Mouse (Mus musculus) adrenal gland, postnatal 14 days (tissue): ENCODE measurements at regions not wholly inside any gene's neighbourhood (a gene's known extent, or its start where the extent isn't known, plus 50 kb on each side); places are given as distances from the start of the nearest gene placed in this dataset.

Source experiments
- DNase-seq: peaks from one replicate; pipeline ENCODE4 v3.0.0; 2021; ENCODE audit warnings: mixed read lengths

GRCm38 (mm10) chr4:95154377-95154776 lies 102.4 kb upstream of the Jun start:
- DNase-seq = no peak

DNA sequence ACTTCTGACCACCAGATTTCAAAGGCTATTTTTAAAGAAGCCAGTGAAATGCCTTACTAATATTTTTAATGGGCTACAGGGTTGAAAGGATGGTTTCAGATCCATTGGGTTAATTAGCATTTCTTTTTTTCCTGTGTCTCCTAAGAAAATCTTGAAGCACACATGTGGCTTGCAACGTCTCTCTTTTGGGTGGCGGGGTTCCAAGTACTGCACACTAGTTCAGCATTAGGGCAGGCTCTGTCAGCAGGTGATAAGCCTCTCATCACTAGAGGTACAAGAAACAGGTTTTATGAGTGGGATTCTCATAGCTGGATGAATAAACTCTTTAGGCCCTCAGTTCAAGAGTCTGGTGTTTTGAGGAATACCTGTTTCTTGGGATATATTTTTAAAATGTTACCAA lies 103.2 kb upstream of the Jun start:
- no peak for DNase-seq

- DNase-seq = no peak
Measured at GRCm38 (mm10) chr4:95155796-95156195, 103.8 kb upstream of the Jun start.

GRCm38 (mm10) chr4:95156451-95157271 lies 104.6 kb upstream of the Jun start:
- peak; percentile 74 for DNase-seq

DNA sequence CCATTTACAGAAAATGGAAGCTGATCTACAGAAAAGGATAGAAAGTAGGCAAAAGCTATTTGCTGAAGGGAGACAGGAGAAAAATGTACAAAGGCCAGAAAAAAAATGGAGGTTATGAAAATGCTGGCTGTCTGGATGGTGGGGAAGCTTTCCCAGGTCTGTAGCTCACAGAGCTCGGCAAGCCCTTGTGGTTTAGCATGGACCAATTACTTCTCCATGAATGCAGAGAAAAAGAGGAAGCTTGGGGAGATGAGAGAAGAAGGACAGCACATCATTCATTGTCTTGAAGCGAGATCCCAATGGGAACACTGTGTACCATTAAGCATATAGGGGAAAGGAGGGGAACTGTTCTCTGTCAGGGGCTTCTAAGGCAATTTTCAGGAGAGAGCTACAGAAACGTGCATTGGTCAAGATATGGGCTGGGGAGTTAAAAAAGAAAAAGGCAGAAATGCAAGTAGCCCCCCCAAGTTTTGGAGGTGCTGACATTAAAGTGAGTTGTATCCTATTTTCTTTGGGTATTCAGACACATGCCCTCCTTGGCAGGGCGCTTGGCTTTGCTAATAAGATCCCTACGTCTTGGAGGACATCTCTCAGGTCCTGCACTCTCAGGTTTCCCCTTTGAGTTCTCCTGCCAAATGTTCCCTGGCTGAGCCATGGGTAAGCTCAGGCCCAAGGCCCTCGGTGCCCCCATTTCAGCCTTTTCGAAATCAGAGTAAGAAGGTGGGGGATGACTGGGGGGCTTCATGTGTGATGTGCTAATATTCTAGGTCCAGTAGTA lies 105.8 kb upstream of the Jun start:
- DNase-seq = no peak

- no peak for DNase-seq
Measured at GRCm38 (mm10) chr4:95158632-95159424, 106.8 kb upstream of the Jun start.

DNA sequence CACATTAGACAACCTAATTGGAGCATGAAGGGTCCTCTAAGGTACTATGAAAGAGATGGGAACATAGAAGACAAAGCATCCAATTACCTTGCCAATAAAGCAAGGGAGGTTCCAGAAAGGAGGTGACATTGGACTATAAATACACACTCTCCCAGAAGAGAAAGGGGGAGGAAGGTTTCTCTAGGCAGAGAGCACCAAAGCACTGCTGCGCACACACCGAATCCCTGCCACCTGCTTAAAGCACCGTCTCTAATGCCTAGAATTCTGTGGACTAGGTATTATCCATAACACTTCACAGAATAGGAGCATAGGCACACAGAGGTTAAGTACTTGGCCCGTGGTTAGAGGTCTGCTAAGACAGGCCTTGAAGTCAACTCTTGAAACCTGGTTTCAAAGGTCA lies 107.8 kb upstream of the Jun start:
- no peak for DNase-seq

- DNase-seq = no peak
Measured at GRCm38 (mm10) chr4:95160465-95160864, 108.4 kb upstream of the Jun start.

GRCm38 (mm10) chr4:95160912-95161669 lies 109.1 kb upstream of the Jun start:
- peak; percentile 97 for DNase-seq

GRCm38 (mm10) chr4:95161670-95162020 lies 109.6 kb upstream of the Jun start:
- no peak for DNase-seq

GRCm38 (mm10) chr4:95162386-95163090 lies 110.5 kb upstream of the Jun start:
- DNase-seq = no peak

DNA sequence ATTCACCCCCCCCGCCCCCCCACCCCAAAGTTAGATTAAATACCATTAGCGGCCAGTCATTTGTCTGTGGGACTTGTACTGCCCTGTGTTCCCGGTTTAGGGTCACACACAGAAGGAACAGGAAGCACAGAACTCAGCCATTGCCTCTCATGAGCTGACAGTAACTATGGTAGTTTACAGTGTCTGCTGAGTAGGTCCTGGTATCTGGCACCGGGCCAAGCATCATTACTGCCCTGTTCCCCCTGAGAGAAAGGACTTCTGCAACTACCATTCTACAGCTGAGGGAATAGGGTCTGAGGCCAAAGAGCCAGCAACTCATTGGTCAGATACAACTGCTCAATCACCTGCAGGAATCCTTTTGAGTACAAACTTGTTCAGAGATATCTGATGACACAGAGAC lies 111.4 kb upstream of the Jun start:
- DNase-seq = no peak

GRCm38 (mm10) chr4:95166503-95166902 lies 114.5 kb upstream of the Jun start:
- no peak for DNase-seq

GRCm38 (mm10) chr4:95167216-95167615 lies 115.2 kb upstream of the Jun start:
- DNase-seq = no peak

GRCm38 (mm10) chr4:95169702-95170101 lies 117.7 kb upstream of the Jun start:
- DNase-seq = no peak

- no peak for DNase-seq
Measured at GRCm38 (mm10) chr4:95177753-95178152, 125.7 kb upstream of the Jun start.

GRCm38 (mm10) chr4:95178467-95178866 lies 126.4 kb upstream of the Jun start:
- no peak for DNase-seq

DNA sequence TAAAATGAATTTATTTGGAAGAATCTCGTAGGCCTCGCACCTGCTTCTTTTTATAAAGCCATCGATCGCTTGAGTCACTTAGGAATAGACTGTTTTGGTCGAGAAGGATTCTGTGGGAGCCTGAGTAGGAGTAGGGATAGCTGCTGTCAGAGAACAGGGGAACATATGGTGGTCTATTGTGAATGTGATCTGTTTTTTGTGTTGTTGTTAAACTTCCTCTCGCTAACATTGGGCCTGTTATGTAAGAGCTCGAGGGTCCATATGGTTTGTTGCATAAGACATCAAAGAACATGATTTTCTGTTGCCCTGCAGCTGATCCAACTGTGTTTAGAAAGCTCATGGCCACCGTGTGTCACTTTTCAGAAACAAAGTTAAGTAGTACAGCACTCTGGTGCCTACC lies 126.9 kb upstream of the Jun start:
- no peak for DNase-seq

DNA sequence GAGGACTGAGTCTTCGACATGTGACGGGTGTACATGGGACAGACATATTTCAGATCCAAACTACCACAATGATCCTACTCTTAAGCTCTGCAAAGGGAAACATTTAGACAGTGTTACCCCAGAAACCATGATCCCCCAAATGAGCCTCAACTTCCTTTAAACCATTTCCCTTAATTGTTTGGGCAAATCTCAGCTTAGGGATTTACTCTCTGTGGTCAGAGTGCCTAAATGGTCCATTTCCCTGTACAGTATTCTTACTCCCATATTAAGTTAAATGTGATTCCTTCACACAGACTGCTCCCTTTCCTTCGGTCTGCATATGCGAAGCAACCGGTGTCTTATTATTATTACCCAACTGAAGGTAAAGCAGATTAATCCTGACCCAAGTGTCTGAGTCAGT lies 128.4 kb upstream of the Jun start:
- DNase-seq = no peak

GRCm38 (mm10) chr4:95180999-95181398 lies 129.0 kb upstream of the Jun start:
- DNase-seq = no peak

DNA sequence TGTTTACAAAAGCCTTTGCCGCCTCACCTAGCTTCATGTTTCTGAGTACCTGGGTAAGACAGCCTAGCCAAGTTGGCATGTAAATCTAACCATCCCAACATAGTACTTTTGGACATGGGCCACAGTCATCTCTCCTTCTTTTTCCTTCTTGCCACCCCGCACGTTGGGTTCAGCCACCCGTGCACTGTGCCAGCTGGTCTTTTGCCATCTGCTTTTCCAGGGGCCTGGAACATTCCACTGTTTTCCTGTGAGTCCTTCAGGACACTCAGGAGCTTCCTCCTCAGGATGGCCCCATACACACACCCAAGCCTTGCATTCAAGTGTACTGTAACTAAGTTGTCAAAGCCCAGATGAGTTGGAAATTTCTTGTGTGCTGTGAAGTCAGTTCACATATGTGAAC lies 132.2 kb upstream of the Jun start:
- DNase-seq = no peak
